Mouse (Mus musculus): ENCODE measurements around the gene Slc12a9. TPM values are rescaled to one million over a fixed set of nuclear protein-coding genes. Genes with fewer than 3 reads are reported as not detected.
A peak's percentile ranks its signal among the peaks of the same experiment; 100 is the strongest.

Gene Slc12a9
- polyA plus RNA-seq, 1 experiment from 2014 or later = 8.7 TPM

DNA sequence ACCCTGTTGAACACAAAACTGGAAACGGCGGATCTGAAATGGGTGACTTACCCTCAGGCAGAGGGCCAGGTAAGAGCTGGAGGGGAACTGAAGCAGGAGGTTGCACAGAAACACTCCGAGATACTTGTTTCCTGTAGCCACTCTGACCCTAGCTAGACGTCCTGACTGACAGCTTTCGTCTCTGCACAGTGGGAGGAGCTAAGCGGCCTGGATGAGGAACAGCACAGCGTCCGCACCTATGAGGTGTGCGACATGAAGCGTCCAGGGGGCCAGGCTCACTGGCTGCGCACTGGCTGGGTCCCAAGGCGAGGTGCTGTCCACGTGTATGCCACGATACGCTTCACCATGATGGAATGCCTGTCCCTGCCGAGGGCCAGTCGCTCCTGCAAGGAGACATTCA, 20.7 kb upstream of the Slc12a9 start:
- 78% methylated on average over 17 of the region's 17 CpGs for WGBS
- H3K4me3 ChIP-seq = peak overlapping the region; percentile 13
- no peak for ATAC-seq (ENCODE audit: extremely low read depth, insufficient number of reproducible peaks, low FRiP score, low TSS enrichment)
- H3K27ac ChIP-seq (replicated peaks) = no peak overlapping the region
- H3K27me3 ChIP-seq (replicated peaks) = no peaks in the 10 kb centered on the region
- peaks cover 64% of the 10 kb centered on the region for H3K36me3 ChIP-seq
- H3K9me3 ChIP-seq = no peaks in the 10 kb centered on the region
- 0 out of 2 replicates have a peak overlapping the region, but pooled peaks have one; percentile 24 for H3K9ac ChIP-seq
- H3K4me2 ChIP-seq = peak overlapping the region; percentile 70
- H3K4me1 ChIP-seq = peaks cover 42% of the 10 kb centered on the region

DNA sequence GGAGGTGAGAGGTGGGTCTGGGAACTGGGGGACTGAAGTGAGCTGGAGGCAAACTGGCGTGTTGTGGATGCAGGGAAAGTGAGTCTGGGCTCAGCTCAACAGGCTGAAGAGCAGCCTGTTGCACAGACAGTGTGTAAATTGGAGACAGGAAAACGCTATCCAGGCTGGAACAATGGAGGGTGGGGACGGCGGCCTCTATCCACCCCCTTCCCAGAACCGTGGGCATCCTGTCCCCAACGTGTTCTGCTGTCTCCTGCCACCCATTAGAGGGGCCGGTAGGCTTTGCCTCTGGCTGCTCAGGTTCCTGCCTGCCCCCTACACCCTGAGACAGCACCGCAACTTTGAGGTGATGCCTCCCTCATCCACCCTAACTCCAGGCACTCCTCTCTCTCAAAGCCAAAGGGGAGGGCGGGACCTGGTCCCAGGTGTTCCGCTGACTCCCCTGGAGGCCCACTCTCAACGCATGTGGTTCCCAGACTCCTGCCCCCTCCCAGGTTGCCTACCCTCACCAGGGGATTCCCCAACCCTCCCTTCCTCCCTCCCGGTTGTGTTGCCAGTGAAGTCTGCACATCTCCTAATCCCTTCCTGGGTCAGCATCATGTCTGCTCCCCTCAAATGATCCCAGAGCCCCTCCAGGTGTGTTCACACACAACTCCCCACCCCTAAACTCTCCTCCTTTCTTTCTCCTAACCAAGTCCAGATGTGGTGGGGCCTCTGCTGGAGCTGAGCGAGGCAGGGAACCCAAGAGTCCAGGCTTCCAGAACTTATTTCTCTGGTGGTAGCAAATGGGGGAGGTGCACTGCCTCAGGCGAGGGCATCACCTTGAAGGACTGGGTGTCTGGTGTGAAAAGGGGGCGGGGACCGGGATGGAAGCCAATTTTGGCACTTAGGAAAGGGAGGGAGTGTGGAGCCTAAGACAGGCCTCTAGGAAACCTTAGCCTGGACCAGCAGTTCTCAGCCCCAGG, 18.9 kb upstream of the Slc12a9 start:
- Histone ChIP-seq H3K9ac (peak overlapping the region; percentile 94), H3K27me3 (replicated peaks) (no peaks in the 10 kb centered on the region), H3K9me3 (no peaks in the 10 kb centered on the region), H3K4me1 (peaks cover 52% of the 10 kb centered on the region), H3K27ac (replicated peaks) (peak overlapping the region; percentile 98), H3K4me3 (peak overlapping the region; percentile 76), H3K4me2 (peak overlapping the region; percentile 70), H3K36me3 (peaks cover 46% of the 10 kb centered on the region)
- no peak for ATAC-seq (ENCODE audit: extremely low read depth, insufficient number of reproducible peaks, low FRiP score, low TSS enrichment)
- 16% methylated on average over 16 of the region's 16 CpGs for whole genome bisulfite sequencing

DNA sequence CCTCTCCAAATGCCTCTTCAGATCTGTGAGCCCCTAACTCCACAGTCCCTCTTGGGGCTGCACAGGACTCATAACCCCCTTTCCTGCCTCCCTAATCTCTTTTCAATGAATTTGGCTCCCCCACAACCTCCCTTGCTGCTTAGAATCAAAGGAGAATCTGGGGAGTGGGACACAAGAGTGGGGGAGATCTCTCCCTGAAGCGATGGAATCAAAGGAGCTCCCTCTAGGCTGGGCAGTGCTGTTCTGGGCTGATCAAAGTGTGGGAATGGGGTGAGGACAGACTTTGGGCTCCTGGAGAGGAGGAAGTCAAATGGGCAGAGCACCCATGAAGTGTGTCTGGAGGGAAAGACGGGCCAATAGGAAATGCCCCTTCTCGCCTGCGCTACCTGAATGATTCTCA, 18.0 kb upstream of the Slc12a9 start:
- Histone ChIP-seq H3K27ac (replicated peaks) (peak overlapping the region; percentile 98), H3K4me1 (peaks cover 60% of the 10 kb centered on the region), H3K4me2 (peak overlapping the region; percentile 70), H3K9ac (peak overlapping the region; percentile 94), H3K27me3 (replicated peaks) (no peaks in the 10 kb centered on the region), H3K9me3 (no peaks in the 10 kb centered on the region), H3K36me3 (peaks cover 38% of the 10 kb centered on the region), H3K4me3 (peak overlapping the region; percentile 76)
- WGBS = 10% methylated on average over 4 of the region's 4 CpGs
- ATAC-seq (ENCODE audit: extremely low read depth, insufficient number of reproducible peaks, low FRiP score, low TSS enrichment) = no peak

DNA sequence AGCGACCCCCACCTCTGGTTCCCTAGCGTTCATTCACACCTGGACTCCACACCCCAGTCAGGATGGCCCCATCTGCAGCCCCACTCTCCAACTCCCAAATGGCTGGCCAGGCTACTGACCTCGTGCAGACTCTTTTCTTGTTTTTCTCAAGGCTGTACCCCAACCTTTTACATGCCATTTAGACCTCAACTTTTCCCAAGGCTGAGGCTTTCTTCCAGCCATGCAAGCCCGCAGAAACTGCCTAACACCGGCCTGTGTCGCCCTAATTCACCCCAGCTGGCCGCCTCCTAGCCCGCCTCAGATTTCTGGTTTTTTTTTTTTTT, 17.6 kb upstream of the Slc12a9 start:
- ATAC-seq (ENCODE audit: extremely low read depth, insufficient number of reproducible peaks, low FRiP score, low TSS enrichment) = no peak
- peak overlapping the region; percentile 98 for H3K27ac ChIP-seq (replicated peaks)
- WGBS = 2% methylated on average over 8 of the region's 8 CpGs
- H3K4me1 ChIP-seq = peaks cover 64% of the 10 kb centered on the region
- peak overlapping the region; percentile 70 for H3K4me2 ChIP-seq
- peak overlapping the region; percentile 76 for H3K4me3 ChIP-seq
- H3K36me3 ChIP-seq = peaks cover 34% of the 10 kb centered on the region
- peak overlapping the region; percentile 94 for H3K9ac ChIP-seq
- H3K9me3 ChIP-seq = no peaks in the 10 kb centered on the region
- no peaks in the 10 kb centered on the region for H3K27me3 ChIP-seq (replicated peaks)

DNA sequence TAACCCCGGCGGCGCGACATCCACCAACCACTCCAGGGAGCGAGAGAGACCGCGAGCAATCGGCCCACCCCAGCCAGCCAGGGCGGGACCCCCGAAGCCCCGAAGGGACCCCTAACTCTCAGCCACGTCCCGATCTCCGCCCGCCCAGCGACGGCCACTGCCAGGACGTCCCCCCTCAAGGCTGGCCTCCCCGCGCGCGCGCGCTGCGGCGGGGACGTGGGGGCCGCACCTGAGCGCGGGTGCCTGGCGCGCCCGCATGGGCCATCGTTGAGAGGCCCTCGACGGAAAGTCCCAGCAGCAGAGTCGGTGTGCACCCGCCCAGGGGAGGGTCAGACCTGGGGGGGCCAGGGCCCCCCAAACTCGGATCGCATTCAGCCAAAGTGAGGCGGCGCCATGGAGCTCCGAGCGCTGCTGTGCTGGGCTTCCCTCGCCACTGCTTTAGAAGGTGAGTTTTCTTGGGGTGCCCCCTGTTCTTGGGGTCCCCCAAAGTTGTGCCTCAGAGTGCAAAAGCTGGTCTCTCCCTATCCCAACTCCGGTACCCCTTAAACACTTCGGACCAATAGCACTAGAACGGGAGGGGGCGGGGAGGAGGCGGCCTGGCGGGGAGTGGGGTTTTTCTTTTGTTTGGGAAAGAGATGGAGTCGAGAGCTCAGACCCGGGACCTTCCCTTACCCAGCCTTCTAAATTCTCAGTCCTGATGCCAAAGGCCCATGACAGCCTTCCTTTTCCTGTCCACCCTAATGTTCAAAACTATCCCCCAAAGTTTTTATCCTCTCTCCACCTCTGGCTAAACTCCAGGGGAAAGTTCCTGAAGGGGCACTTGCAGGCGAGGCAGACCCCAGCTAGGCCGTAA, 17.0 kb upstream of the Slc12a9 start:
- WGBS = under 1% methylated on average over 54 of the region's 55 CpGs
- Histone ChIP-seq H3K36me3 (peaks cover 29% of the 10 kb centered on the region), H3K27ac (replicated peaks) (peak overlapping the region; percentile 98), H3K4me2 (peak overlapping the region; percentile 70), H3K27me3 (replicated peaks) (no peaks in the 10 kb centered on the region), H3K9ac (peak overlapping the region; percentile 94), H3K4me1 (peaks cover 70% of the 10 kb centered on the region), H3K9me3 (no peaks in the 10 kb centered on the region), H3K4me3 (peak overlapping the region; percentile 76)
- peak; percentile 18; the same call in 1 of the 2 replicates for ATAC-seq (ENCODE audit: extremely low read depth, insufficient number of reproducible peaks, low FRiP score, low TSS enrichment)

DNA sequence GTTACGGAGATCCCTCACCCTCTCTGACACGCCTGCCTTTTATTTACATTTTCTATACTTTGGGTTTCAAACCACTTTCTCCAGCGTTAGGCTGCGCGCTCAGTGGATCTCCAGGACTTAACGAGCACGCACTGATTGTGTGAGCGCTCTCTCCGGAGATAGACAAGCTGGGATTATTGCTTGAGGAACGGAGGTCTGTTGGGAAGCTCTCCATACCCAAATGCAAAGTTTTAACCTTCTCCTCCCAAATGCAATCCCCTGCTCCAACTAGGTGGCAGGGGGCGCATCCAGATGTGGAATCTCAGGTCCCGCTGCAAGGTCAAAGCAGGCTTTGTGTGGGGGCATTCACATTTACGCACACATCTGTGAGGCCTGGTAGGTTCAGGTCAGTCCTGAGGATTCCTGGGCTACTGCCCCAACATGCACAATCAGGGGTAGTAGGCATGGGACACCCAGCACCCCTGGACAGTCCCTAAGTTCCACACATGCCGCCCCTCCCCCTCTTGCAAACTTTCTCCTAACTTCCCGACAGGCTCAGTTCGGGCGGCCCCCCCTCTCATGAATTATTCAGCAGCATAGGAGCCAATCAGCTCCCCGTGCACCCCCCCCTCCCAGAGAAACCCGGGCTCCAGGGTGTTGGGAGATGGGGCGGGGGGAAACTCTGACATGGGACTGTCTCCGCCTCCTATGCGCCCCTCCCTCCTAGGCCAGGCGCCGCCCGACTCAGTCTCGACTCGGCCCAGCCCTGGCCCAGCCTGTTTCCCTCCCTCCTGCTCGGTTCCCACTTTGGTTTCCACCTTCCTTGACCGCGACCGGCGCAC, 16.2 kb upstream of the Slc12a9 start, which contains the start of gene Ephb4:
Gene Ephb4, plus strand, starts transcription at position 726 of the 821 bp plus-strand sequence.
- Histone ChIP-seq H3K4me3 (peak within 1 kb of the TSS; percentile 76), H3K9me3 (no peaks in the 10 kb centered on the region), H3K4me2 (peak within 1 kb of the TSS; percentile 70), H3K4me1 (peaks cover 68% of the 10 kb centered on the region), H3K36me3 (peaks cover 20% of the 10 kb centered on the region), H3K9ac (peak within 1 kb of the TSS; percentile 94), H3K27ac (replicated peaks) (peak within 1 kb of the TSS; percentile 98), H3K27me3 (replicated peaks) (no peaks in the 10 kb centered on the region)
- peak; percentile 90 for ATAC-seq (ENCODE audit: extremely low read depth, insufficient number of reproducible peaks, low FRiP score, low TSS enrichment)
- WGBS = 1% methylated on average over 30 of the region's 32 CpGs

DNA sequence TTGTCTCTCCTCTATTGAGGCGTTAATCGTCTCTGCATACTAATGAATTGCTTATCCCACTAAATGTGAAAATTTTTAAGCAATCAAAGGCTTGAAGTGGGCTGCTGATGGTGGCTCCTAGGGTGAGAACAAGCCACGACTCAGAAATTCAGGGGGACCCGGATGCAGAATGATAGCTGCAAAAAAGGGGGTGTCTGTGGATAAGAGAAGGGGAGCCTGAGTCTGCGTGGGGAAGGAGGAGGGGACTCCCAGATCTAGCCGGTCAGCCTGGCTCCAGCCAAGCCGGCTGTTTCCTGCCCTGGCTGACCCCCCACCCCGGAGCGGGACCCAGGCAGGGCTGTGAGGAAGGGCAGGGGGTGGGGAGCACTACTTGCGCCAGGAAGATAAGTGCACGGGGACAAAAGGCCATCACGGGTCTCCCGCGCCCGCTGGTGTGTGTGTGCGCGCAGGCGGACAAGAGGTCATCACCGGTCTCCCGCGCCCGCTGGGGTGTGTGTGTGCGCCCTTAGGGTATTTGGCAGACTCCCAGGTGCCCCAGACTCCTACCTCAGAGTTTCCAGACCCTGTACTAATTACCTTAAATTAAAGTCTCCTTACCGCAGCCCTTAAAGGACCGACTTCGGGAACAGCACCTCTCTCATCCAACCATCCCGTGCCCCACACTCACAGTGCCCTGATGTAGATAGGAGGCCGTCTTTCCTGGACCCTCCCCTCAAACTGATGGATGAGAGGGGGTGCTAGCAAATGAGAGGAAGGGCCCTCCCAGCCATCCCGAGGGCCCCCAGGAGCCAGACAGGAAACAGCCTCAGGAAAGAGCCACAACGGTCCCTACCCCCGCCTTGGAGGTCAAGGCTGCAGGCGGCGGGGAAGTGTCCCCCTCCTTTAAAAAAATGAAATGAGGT, 15.3 kb upstream of the Slc12a9 start:
- peaks cover 12% of the 10 kb centered on the region for H3K36me3 ChIP-seq
- peaks cover 60% of the 10 kb centered on the region for H3K4me1 ChIP-seq
- peak; percentile 21; the same call in 1 of the 2 replicates for ATAC-seq (ENCODE audit: extremely low read depth, insufficient number of reproducible peaks, low FRiP score, low TSS enrichment)
- WGBS = under 1% methylated on average over 33 of the region's 33 CpGs
- peak overlapping the region; percentile 70 for H3K4me2 ChIP-seq
- peak overlapping the region; percentile 98 for H3K27ac ChIP-seq (replicated peaks)
- no peaks in the 10 kb centered on the region; the same call in 1 of the 2 replicates for H3K9me3 ChIP-seq
- H3K27me3 ChIP-seq (replicated peaks) = no peaks in the 10 kb centered on the region
- H3K4me3 ChIP-seq = peak overlapping the region; percentile 76
- H3K9ac ChIP-seq = peak overlapping the region; percentile 83

DNA sequence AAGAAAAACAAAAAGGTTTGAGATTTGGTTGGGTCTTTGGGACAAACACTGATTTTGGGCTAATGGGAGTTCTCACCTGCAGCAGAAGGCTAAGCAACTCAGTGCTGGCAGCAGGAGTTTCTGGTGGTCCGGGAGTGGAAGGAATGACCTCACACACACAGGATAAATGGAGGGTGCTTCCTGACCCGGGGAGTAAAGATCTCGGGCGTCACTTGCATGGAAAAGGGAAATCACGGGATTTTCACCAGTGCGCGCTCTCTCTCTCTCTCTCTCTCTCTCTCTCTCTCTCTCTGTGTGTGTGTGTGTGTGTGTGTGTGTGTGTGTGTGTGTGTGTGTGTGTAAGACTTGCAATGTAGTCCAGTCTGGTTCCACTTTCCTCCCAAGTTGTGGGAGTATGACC, 14.5 kb upstream of the Slc12a9 start:
- Histone ChIP-seq H3K27me3 (replicated peaks) (no peaks in the 10 kb centered on the region), H3K27ac (replicated peaks) (peak overlapping the region; percentile 98), H3K4me1 (peaks cover 53% of the 10 kb centered on the region), H3K4me2 (peak overlapping the region; percentile 70), H3K36me3 (peaks cover 5% of the 10 kb centered on the region; the same call in 1 of the 2 replicates), H3K9ac (peak overlapping the region; percentile 83), H3K4me3 (peak overlapping the region; percentile 76), H3K9me3 (no peaks in the 10 kb centered on the region; the same call in 1 of the 2 replicates)
- no peak for ATAC-seq (ENCODE audit: extremely low read depth, insufficient number of reproducible peaks, low FRiP score, low TSS enrichment)
- 17% methylated on average over 7 of the region's 7 CpGs for WGBS

DNA sequence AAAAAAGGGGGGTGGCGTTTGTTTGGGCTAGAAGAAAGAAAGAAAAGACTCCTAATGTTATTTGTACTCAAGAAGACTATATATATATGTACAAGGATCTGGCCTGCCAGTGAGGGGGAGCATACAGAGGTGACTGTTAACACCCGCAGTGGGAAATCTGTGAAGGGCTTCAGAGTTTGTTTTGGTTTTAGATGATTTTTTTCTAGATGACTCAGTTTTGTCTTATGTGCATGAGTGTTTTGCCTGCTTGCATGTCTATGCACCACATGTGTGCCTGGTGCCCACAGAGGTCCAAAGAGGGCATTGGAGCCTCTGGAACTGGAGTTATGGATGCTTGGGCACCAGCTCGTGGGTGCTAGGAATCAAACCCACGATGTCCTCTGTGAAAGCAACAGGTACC, 13.6 kb upstream of the Slc12a9 start:
- H3K4me3 ChIP-seq = no peak overlapping the region
- H3K36me3 ChIP-seq = no peaks in the 10 kb centered on the region
- H3K9me3 ChIP-seq = no peaks in the 10 kb centered on the region; the same call in 1 of the 2 replicates
- H3K27me3 ChIP-seq (replicated peaks) = no peaks in the 10 kb centered on the region
- peak overlapping the region; percentile 98 for H3K27ac ChIP-seq (replicated peaks)
- H3K4me1 ChIP-seq = peaks cover 44% of the 10 kb centered on the region
- H3K9ac ChIP-seq = 0 out of 2 replicates have a peak overlapping the region, but pooled peaks have one; percentile 24
- ATAC-seq (ENCODE audit: extremely low read depth, insufficient number of reproducible peaks, low FRiP score, low TSS enrichment) = no peak
- 75% methylated on average over 4 of the region's 4 CpGs for WGBS
- no peak overlapping the region for H3K4me2 ChIP-seq

DNA sequence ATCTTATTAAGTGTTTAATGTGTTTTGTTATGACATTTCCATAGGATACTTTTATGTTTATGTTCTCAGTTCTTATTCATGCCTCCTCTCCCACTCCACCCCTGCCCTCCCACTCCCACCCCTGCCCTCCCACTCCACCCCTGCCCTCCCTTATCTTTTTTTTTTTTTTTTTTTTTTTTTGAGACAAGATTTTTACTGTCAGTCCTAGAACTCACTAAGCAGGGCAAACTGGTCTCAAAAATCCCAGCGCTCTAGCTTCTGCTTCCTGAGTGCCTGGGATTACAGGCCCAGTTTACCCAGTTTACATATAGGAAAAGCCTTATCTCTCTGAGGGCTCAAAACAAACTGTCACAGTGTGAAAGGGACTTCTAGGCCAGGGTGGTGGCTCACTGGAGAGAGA, 13.0 kb upstream of the Slc12a9 start:
- Histone ChIP-seq H3K36me3 (no peaks in the 10 kb centered on the region), H3K4me1 (peaks cover 38% of the 10 kb centered on the region), H3K4me3 (no peak overlapping the region), H3K4me2 (peak overlapping the region; percentile 50), H3K9me3 (no peaks in the 10 kb centered on the region; the same call in 1 of the 2 replicates), H3K27ac (replicated peaks) (peak overlapping the region; percentile 98), H3K9ac (peak overlapping the region; percentile 63), H3K27me3 (replicated peaks) (no peaks in the 10 kb centered on the region)
- WGBS = 50% methylated on average over 1 of the region's 1 CpGs
- ATAC-seq (ENCODE audit: extremely low read depth, insufficient number of reproducible peaks, low FRiP score, low TSS enrichment) = no peak
